Mouse (Mus musculus) G1E (cell line): ENCODE data around the gene Krt28.

Source experiments
- CTCF ChIP-seq: IDR thresholded peaks from 2 replicates; pipeline ENCODE4 v1.5.1; 2012; ENCODE audit warnings: low read depth, low read length, inconsistent platforms, mixed read lengths
- TAL1 ChIP-seq: conservative IDR thresholded peaks from 2 replicates; pipeline ENCODE4 v1.6.1; 2012; ENCODE audit warnings: low read depth, low read length, inconsistent platforms, mixed read lengths

DNA sequence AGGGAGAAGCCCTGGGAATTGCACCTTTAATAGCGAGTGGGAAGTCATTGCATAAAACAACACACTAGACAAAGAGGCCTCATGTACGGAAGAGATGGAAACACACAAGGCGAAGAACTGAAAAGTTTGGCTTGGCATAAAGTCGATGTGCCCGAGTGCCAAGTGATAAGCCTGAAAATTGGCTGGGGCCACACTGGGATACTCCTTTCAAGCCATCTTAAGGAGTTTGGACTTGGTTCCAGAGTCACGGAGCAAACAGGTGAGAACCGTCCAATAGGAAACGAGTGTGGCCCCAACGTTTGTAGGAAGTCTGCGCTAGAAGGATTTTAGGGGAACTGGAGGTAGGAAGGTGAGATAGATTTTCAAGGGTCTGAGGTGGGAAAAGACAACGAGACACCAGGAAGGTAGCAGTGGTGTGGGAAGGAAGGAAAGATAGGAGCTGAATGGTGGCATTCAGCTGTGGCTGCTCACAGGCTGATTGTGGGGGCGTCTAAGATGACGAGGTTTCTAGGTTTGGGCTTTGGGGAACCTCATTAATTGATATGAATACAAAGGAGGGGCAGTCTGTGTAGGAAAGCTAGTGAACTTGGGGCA lies 25.4 kb upstream of the Krt28 start:
- TF ChIP-seq TAL1 (no peak), CTCF (no peak)
